Mouse (Mus musculus) stomach, postnatal 0 days (tissue): Measurements from ENCODE around the gene Plg.

ENCODE experiments used
- CTCF ChIP-seq: IDR thresholded peaks from 2 replicates; pipeline ENCODE4 v1.5.1; 2016; ENCODE audit warnings: antibody characterized with exemption, low read depth, mild to moderate bottlenecking, moderate library complexity
- EP300 ChIP-seq: optimal IDR thresholded peaks from 2 replicates; pipeline ENCODE3; 2016; ENCODE audit warnings: antibody characterized with exemption

DNA sequence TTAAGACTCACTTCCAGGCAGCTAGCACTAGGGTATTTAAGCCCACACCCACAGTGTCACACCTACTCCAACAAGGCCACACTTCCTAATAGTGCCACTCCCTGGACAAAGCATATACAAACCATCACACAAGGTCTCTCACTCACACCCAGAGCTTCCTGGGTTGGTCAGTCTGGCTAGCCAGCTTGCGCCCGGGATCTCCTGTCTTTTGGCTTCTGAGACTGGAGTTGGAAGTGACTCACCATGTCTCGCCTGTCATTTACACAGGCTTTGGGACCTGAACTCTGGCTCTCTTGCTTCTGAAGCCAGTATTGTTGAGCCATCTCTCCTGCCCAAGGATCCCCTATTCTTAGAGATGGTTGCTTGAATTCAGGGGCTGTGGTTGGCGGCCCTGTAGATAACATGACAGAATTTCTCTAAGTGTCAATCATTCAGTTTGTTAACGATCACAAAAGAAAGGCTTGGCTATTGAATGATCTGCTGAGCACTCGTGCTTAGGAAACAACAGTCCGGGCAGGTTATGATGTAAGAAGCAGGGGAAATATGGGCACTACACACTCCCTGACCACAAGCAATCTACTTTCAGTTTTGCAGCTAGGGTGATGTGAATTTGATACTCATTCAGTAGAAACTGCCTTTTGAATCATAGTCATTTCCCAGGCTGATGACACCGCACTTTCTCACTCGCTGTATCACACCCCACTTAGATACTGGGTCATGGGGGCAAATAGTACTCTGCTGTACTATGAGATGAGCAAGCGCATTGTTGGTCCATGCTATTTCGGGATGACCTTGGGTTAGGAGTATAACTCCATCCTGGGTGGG is 14.6 kb upstream of the Plg start:
- TF ChIP-seq CTCF (no peak), EP300 (no peak)
